Mouse (Mus musculus) forebrain, postnatal 0 days (tissue): Measurements from ENCODE around the gene Art3. TPM values are rescaled to one million over a fixed set of nuclear protein-coding genes. Genes with fewer than 3 reads are reported as not detected.
A peak's percentile ranks its signal among the peaks of the same experiment; 100 is the strongest.

Experiments used
- ATAC-seq: fragments of 200-750 bp; cut with Nextera tagmentation; 2 replicates; pipeline ENCODE4 v1.8.0; 2017; ENCODE audit warnings: mild to moderate bottlenecking, moderate library complexity
- DNase-seq: peaks from one replicate; pipeline ENCODE4 v3.0.0-alpha.2; 2015
- H3K27ac ChIP-seq: fragments of 300-500 bp; sonication (generic); 2 replicates; pipeline ENCODE4 v1.5.1; 2014; ENCODE audit warnings: low read depth, mild to moderate bottlenecking, antibody characterized with exemption, low read length, moderate library complexity, mixed read lengths
- H3K27me3 ChIP-seq: fragments of 300-500 bp; sonication (generic); 2 replicates; pipeline ENCODE4 v1.6.1; 2014; ENCODE audit warnings: mild to moderate bottlenecking, low read length, mixed read lengths; ENCODE audit not compliant: insufficient read depth
- H3K36me3 ChIP-seq: fragments of 300-500 bp; sonication (generic); 2 replicates; pipeline ENCODE4 v1.6.1; 2014; ENCODE audit warnings: mild to moderate bottlenecking, moderate library complexity; ENCODE audit not compliant: insufficient read depth
- H3K4me1 ChIP-seq: fragments of 300-500 bp; sonication (generic); 2 replicates; pipeline ENCODE4 v1.6.1; 2014; ENCODE audit warnings: antibody characterized with exemption; ENCODE audit not compliant: insufficient read depth
- H3K4me2 ChIP-seq: fragments of 300-500 bp; sonication (generic); 2 replicates; pipeline ENCODE4 v1.6.1; 2014; ENCODE audit warnings: low read depth, mild to moderate bottlenecking, moderate library complexity
- H3K4me3 ChIP-seq: fragments of 300-500 bp; sonication (generic); 2 replicates; pipeline ENCODE4 v1.5.1; 2014; ENCODE audit warnings: low read depth, low read length, mixed read lengths
- H3K9ac ChIP-seq: fragments of 300-500 bp; sonication (generic); 2 replicates; pipeline ENCODE4 v1.6.1; 2014; ENCODE audit warnings: mild to moderate bottlenecking
- H3K9me3 ChIP-seq: fragments of 300-500 bp; sonication (generic); 2 replicates; pipeline ENCODE4 v1.6.1; 2016; ENCODE audit warnings: low read length
- CTCF ChIP-seq: sonication (generic); IDR thresholded peaks from 2 replicates; pipeline ENCODE4 v1.5.1; 2016; ENCODE audit warnings: antibody characterized with exemption, control low read depth, low read depth
- WGBS: fragments of 180-500 bp; shearing (Covaris S2); extraction: QIAGEN DNeasy Blood & Tissue Kit; methylation state at CpG from one replicate; pipeline ENCODE4 v1.1.7; 2014; 5-methylcytosine and 5-hydroxymethylcytosine counted together
- microRNA-seq, 2 experiments: library from miRNA; unstranded; fragments of <30 nt; microRNA quantifications; one replicate each; pipeline ENCODE4; 2016
- polyA plus RNA-seq: library from polyadenylated mRNA; unstranded; fragments of >200 nt; fragmentation: Nextera tagmentation; extraction: Ambion mirVana; gene quantifications from 2 replicates; pipeline ENCODE4 v1.2.1, GENCODE M21; 2015
- total RNA-seq: library from RNA; depleted of rRNA; stranded (reverse); fragments of >200 nt; gene quantifications from 2 replicates; pipeline ENCODE4 v1.2.3, GENCODE M21; 2014; rRNA removed

The Art3 gene
- total and polyA plus RNA-seq, 2 experiments from 2014 or later: 3.5 to 8.0 TPM

GRCm38 (mm10) chr5:92452876-92453275 lies 121.2 kb downstream of the Art3 start:
- DNase-seq: no peak
- no peak for ATAC-seq
- H3K4me2 ChIP-seq: no peak overlapping the region
- H3K36me3 ChIP-seq: peaks cover 76% of the 10 kb centered on the region
- H3K4me1 ChIP-seq: no peaks in the 10 kb centered on the region
- no peak overlapping the region for H3K9ac ChIP-seq
- H3K9me3 ChIP-seq: no peaks in the 10 kb centered on the region
- H3K27ac ChIP-seq: no peak overlapping the region
- no peak for TF ChIP-seq CTCF
- H3K27me3 ChIP-seq: no peaks in the 10 kb centered on the region
- H3K4me3 ChIP-seq: no peak overlapping the region
- WGBS: 92% methylated on average over 5 of the region's 5 CpGs

GRCm38 (mm10) chr5:92457410-92457809 lies 125.8 kb downstream of the Art3 start:
- DNase-seq (no peak), ATAC-seq (no peak)
- no peak overlapping the region for H3K4me3 ChIP-seq
- H3K36me3 ChIP-seq: peaks cover 48% of the 10 kb centered on the region
- no peaks in the 10 kb centered on the region for H3K9me3 ChIP-seq
- H3K4me2 ChIP-seq: no peak overlapping the region
- 94% methylated on average over 2 of the region's 2 CpGs for WGBS
- H3K27me3 ChIP-seq: no peaks in the 10 kb centered on the region
- no peaks in the 10 kb centered on the region for H3K4me1 ChIP-seq
- H3K27ac ChIP-seq: no peak overlapping the region
- no peak for TF ChIP-seq CTCF
- H3K9ac ChIP-seq: no peak overlapping the region

GRCm38 (mm10) chr5:92458726-92459125 lies 127.1 kb downstream of the Art3 start:
- 62% methylated on average over 5 of the region's 5 CpGs for WGBS
- Histone ChIP-seq H3K27ac (no peak overlapping the region), H3K36me3 (peaks cover 39% of the 10 kb centered on the region), H3K4me1 (no peaks in the 10 kb centered on the region), H3K4me3 (no peak overlapping the region), H3K4me2 (no peak overlapping the region), H3K9ac (no peak overlapping the region), H3K27me3 (no peaks in the 10 kb centered on the region), H3K9me3 (no peaks in the 10 kb centered on the region)
- TF ChIP-seq CTCF: no peak
- ATAC-seq: no peak
- no peak for DNase-seq

GRCm38 (mm10) chr5:92461321-92461720 lies 129.7 kb downstream of the Art3 start:
- Histone ChIP-seq H3K9me3 (no peaks in the 10 kb centered on the region), H3K27ac (no peak overlapping the region), H3K4me1 (no peaks in the 10 kb centered on the region), H3K9ac (no peak overlapping the region), H3K27me3 (no peaks in the 10 kb centered on the region), H3K4me3 (no peak overlapping the region), H3K4me2 (no peak overlapping the region), H3K36me3 (peaks cover 21% of the 10 kb centered on the region)
- DNase-seq: peak; percentile 55
- TF ChIP-seq CTCF: peak; percentile 70
- 24% methylated on average over 5 of the region's 5 CpGs for WGBS
- ATAC-seq: no peak

Small RNAs within 50 kb of the gene (microRNA-seq; reads per million reads assigned to microRNA genes)
- 0 reads per million in 2 experiments for gene Mir6415

Other genes starting within 250 kb of the Art3 start
- gene G3bp2, start 248.1 kb upstream of the Art3 start, total RNA-seq: 221 and 223 TPM in 2 replicates
- 268 and 315 TPM in 2 replicates for gene G3bp2, start 248.1 kb upstream of the Art3 start, polyA plus RNA-seq
- 18.9 and 19.1 TPM in 2 replicates for gene Uso1, start 193.9 kb upstream of the Art3 start, total RNA-seq
- gene Uso1, start 193.9 kb upstream of the Art3 start, polyA plus RNA-seq: 19.6 and 24.8 TPM in 2 replicates
- gene U90926, start 116.4 kb upstream of the Art3 start, total RNA-seq: not detected in 2 replicates
- gene U90926, start 116.4 kb upstream of the Art3 start, polyA plus RNA-seq: not detected in 2 replicates
- 0.08 and 0.24 TPM in 2 replicates for gene Ppef2, start 75.5 kb upstream of the Art3 start, total RNA-seq
- gene Ppef2, start 75.5 kb upstream of the Art3 start, polyA plus RNA-seq: 0.31 and 0.44 TPM in 2 replicates
- 22.5 and 33.1 TPM in 2 replicates for gene Naaa, start 53.7 kb upstream of the Art3 start, total RNA-seq
- 15.4 and 23.6 TPM in 2 replicates for gene Naaa, start 53.7 kb upstream of the Art3 start, polyA plus RNA-seq
- 22.5 and 32.0 TPM in 2 replicates for gene Sdad1, start 21.3 kb upstream of the Art3 start, total RNA-seq
- gene Sdad1, start 21.3 kb upstream of the Art3 start, polyA plus RNA-seq: 21.6 and 27.9 TPM in 2 replicates
- not detected in 2 replicates for gene Cxcl9, start 3.7 kb upstream of the Art3 start, total RNA-seq
- not detected in 2 replicates for gene Cxcl9, start 3.7 kb upstream of the Art3 start, polyA plus RNA-seq
- gene Cxcl10, start 17.1 kb downstream of the Art3 start, total RNA-seq: 0.38 and 0.86 TPM in 2 replicates
- gene Cxcl10, start 17.1 kb downstream of the Art3 start, polyA plus RNA-seq: 0.28 and 0.55 TPM in 2 replicates
- gene Nup54, start 103.4 kb downstream of the Art3 start, total RNA-seq: 80.1 and 94.5 TPM in 2 replicates
- 35.1 and 43.7 TPM in 2 replicates for gene Nup54, start 103.4 kb downstream of the Art3 start, polyA plus RNA-seq
- 123 and 149 TPM in 2 replicates for gene Scarb2, start 175.0 kb downstream of the Art3 start, total RNA-seq
- gene Scarb2, start 175.0 kb downstream of the Art3 start, polyA plus RNA-seq: 19.4 and 23.1 TPM in 2 replicates
- gene Fam47e, start 223.2 kb downstream of the Art3 start, total RNA-seq: 0.81 and 1.8 TPM in 2 replicates
- 2.0 and 3.1 TPM in 2 replicates for gene Fam47e, start 223.2 kb downstream of the Art3 start, polyA plus RNA-seq